Mouse (Mus musculus): ENCODE data around the gene Unc119.

- no peak for TF ChIP-seq CTCF (IDR thresholded peaks at IDR 0.05; ENCODE audit: low read depth, low read length)
- TF ChIP-seq POLR2A (IDR thresholded peaks at IDR 0.05; ENCODE audit: extremely low read depth, insufficient read depth, low read length), result no peak
These were observed 27.1 kb downstream of the Unc119 start for GRCm38 (mm10) chr11:78370389-78370788.

All from liver, adult 2 months (tissue).